Mouse (Mus musculus) gastrocnemius, postnatal 14 days (tissue): ENCODE measurements at regions not wholly inside any gene's neighbourhood (a gene's known extent, or its start where the extent isn't known, plus 50 kb on each side); places are given as distances from the start of the nearest gene placed in this dataset.

Experiments used
- DNase-seq: peaks from one replicate; pipeline ENCODE4 v3.0.0; 2021; ENCODE audit warnings: mixed read lengths
- intact Hi-C: fragments of 180-260 bp; cut with DNase I; formaldehyde crosslinking; loops from one replicate; pipeline ENCODE4 v1.15.1; 2025; ENCODE audit warnings: low total_unique reads

GRCm38 (mm10) chr9:31794911-31795310, 118.4 kb downstream of the Barx2 start:
- intact Hi-C loops, result no loop called here
- DNase-seq, result no peak

- DNase-seq, result no peak
- intact Hi-C loops, result no loop called here
Measured at GRCm38 (mm10) chr9:31775956-31776355, 137.3 kb downstream of the Barx2 start.

GRCm38 (mm10) chr9:31765401-31765800, 147.9 kb downstream of the Barx2 start:
- no peak for DNase-seq
- intact Hi-C loops, result no loop called here

- DNase-seq, result no peak
Measured at GRCm38 (mm10) chr9:31757894-31758561, 155.2 kb downstream of the Barx2 start.

GRCm38 (mm10) chr9:31730443-31730842, 182.8 kb downstream of the Barx2 start:
- no peak for DNase-seq
- intact Hi-C loops, result no loop called here

More at GRCm38 (mm10) chr9:31757894-31758561, 155.2 kb downstream of the Barx2 start:
- intact Hi-C loops, result no loop called here

GRCm38 (mm10) chr9:31719309-31719708, 194.0 kb downstream of the Barx2 start:
- DNase-seq, result no peak
- intact Hi-C loops, result no loop called here

- DNase-seq, result no peak
- intact Hi-C loops, result no loop called here
Measured at GRCm38 (mm10) chr9:31710022-31710421, 203.2 kb downstream of the Barx2 start.

GRCm38 (mm10) chr9:31706688-31707087, 206.6 kb downstream of the Barx2 start:
- intact Hi-C loops, result no loop called here
- DNase-seq, result no peak

GRCm38 (mm10) chr9:31690921-31691475, 222.3 kb downstream of the Barx2 start:
- intact Hi-C loops, result no loop called here
- DNase-seq, result no peak

GRCm38 (mm10) chr9:31688398-31688705, 224.1 kb upstream of the Tmem45b start:
- intact Hi-C loops, result no loop called here
- DNase-seq, result no peak

GRCm38 (mm10) chr9:31687686-31688397, 223.6 kb upstream of the Tmem45b start:
- peak; percentile 23 for DNase-seq

GRCm38 (mm10) chr9:31686466-31686865, 222.2 kb upstream of the Tmem45b start:
- intact Hi-C loops, result no loop called here

More at GRCm38 (mm10) chr9:31687686-31688397, 223.6 kb upstream of the Tmem45b start:
- intact Hi-C loops, result no loop called here

GRCm38 (mm10) chr9:31684812-31685188, 220.5 kb upstream of the Tmem45b start:
- DNase-seq, result no peak
- intact Hi-C loops, result no loop called here

More at GRCm38 (mm10) chr9:31686466-31686865, 222.2 kb upstream of the Tmem45b start:
- no peak for DNase-seq

GRCm38 (mm10) chr9:31684099-31684811, 220.0 kb upstream of the Tmem45b start:
- intact Hi-C loops, result no loop called here

GRCm38 (mm10) chr9:31683302-31684081, 219.2 kb upstream of the Tmem45b start:
- peak; percentile 12 for DNase-seq
- intact Hi-C loops, result no loop called here

More at GRCm38 (mm10) chr9:31684099-31684811, 220.0 kb upstream of the Tmem45b start:
- no peak for DNase-seq

- intact Hi-C loops, result no loop called here
Measured at GRCm38 (mm10) chr9:31682893-31683292, 218.6 kb upstream of the Tmem45b start.

GRCm38 (mm10) chr9:31677150-31677549, 212.9 kb upstream of the Tmem45b start:
- intact Hi-C loops, result no loop called here
- DNase-seq, result no peak

More at GRCm38 (mm10) chr9:31682893-31683292, 218.6 kb upstream of the Tmem45b start:
- no peak for DNase-seq

- intact Hi-C loops, result no loop called here
- no peak for DNase-seq
Measured at GRCm38 (mm10) chr9:31659026-31659425, 194.8 kb upstream of the Tmem45b start.

GRCm38 (mm10) chr9:31657612-31658011, 193.3 kb upstream of the Tmem45b start:
- no peak for DNase-seq

More at GRCm38 (mm10) chr9:31657612-31658011, 193.3 kb upstream of the Tmem45b start:
- intact Hi-C loops, result no loop called here
